Mouse (Mus musculus) mouse trophoblast stem cell (cell line): ENCODE measurements at regions not wholly inside any gene's neighbourhood (a gene's known extent, or its start where the extent isn't known, plus 50 kb on each side); places are given as distances from the start of the nearest gene placed in this dataset.
"Not testable (repeated sequence)": the region's sequence is repeated elsewhere in the genome, so short reads cannot be mapped to it uniquely, and the experiment has no call there.

Experiments used
- in situ Hi-C, 2 experiments: fragments of 300-500 bp; cut with MseI, MboI; formaldehyde crosslinking; loops; 2 replicates in 1 of 2; 3 replicates in 1 of 2; pipeline ENCODE4 v1.15.1; 2025

DNA sequence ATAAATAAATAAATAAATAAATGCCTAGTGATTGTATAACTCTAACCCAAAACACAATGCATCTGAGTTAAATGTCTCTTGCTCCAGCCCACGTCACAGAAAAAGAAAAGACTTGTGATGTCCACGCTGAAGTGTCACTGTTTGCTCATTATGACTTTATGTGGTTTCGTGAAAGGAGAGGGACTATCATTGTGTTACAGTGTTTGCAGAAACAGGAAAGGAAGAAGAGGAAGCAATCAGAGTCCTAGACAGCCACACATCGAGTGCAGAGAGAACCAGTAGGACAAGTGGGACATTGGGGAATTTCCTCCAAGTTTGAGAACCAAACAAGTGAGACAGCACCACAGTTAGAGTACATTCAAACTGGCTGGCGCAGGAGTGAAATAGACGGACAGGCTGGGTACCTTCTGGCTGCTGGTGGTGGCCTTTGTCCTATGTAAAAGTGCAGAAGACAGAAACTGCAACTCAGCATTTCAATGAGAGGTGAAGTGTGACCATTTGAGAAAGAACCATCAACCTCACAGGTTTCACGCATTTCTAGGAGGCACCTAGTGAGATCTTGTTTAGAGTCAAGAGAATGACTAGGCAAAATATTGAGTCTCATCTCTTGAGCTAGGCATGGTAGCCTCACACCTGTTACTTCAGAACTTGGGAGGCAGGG is 59.6 kb downstream of the Fasl start:
- in situ Hi-C loops = no loop called here

DNA sequence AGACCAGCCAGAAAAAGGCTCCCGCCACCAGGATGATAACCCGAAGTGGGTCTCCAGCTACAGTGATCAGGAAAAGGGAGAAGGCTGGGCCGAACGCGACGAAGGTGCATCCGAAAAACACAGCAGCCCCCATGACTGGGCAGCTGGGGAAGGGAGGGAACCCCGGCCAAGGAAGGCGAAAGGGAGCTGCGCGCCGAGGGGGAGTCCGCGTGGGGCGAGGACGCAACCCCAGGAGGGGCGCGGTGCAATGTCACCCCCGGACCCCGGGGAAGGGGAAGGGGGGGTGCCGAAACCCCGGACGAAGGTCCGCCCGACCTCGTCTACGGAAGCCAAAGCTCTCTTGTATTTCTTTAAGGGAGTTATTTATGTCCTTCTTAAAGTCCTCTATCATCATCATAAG is 60.9 kb downstream of the Fasl start:
- in situ Hi-C loops = not testable (repeated sequence)

DNA sequence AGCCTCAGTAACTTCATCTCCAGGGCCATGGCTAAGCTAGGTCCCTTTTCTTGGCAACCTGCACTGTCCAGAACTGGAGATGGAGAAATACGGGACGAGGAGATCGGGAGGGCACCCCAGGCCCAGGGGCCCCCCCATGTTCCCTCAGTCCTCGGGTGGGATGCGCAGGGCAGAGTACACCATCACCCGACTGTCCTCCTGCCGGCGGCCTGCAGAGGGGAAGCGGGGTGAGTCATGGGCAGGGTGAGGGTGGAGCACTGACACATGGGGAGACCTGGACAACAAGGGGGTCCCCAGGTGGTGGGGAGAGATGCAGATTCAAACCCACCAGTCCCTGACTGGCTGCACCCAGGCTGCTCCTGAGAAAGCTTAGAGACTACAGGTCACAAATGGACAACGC is 62.2 kb downstream of the Fasl start:
- in situ Hi-C loops = not testable (repeated sequence)

DNA sequence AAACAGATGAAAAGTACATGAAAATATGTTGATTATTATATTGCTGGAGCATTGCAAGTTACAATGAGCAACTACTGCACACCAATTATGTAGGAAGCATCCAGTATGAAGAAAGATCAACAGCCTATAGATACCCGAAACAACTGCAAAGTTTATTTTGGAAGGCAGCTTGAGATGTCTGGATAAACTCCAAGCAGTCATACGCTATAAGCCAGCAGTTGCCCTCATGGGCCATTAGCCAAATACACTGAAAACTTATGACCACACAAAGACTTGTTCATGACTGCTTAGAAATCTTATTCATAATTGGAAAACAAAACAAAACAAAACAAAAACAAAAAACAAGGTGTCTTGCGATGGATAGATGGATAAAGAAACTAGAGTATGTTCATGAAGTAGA is 68.4 kb downstream of the Fasl start:
- in situ Hi-C loops = no loop called here

DNA sequence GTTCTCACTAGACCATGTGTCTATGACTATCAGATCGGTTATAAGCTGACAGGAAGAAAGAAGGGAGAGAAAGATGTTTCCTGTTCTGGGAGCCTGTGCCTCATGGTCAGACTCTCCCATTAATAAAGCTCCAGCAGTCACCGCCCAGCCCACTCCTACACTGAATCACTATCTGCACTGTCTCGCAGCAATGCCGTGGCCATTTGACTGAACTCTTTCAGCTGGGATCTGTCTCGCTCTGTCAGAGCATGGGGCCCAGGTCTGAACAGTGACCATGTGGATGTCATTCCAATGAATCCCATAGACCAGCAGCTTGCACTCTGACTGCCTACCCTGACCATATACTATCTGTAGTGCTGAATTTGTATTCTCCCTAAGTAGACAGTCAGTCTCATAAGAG is 70.0 kb downstream of the Fasl start:
- in situ Hi-C loops = no loop called here

DNA sequence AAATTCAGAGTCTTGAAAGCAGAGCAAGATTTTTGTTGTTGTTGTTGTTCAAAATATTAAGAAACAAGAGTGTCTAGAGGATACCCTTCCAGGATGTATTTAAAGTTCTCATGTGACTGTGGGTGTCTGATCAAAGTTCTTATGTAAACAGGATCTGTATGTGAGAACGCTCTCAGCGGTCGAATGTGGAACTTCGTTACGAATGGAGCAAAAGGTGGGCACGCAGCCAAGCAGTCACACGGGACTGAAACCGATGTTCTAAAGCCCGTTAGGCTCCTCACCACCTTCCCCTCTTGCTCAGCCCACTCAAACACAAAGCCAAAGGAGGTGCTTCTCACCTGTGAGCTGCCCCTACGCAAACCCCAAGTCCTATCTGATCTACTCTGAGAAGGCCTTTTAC is 75.4 kb downstream of the Fasl start:
- in situ Hi-C loops = no loop called here

DNA sequence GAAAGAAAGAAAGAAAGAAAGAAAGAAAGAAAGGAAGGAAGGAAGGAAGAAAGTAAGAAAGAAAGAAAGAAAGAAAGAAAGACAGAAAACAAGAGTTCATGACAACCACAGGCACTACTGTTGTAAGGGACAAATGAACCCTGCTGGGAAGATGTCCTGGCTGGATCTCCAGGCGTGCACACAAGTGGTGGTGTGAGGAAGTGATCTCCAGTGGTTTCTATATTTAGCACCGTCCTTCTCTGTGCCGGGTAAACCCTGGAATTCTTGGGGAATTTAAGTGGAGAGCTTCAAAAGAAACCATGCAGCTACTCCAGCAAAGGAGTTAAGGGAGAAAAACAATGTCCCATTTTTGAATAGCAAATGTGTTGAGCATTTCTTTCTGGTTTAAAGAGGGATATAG is 76.0 kb downstream of the Fasl start:
- in situ Hi-C loops = no loop called here

DNA sequence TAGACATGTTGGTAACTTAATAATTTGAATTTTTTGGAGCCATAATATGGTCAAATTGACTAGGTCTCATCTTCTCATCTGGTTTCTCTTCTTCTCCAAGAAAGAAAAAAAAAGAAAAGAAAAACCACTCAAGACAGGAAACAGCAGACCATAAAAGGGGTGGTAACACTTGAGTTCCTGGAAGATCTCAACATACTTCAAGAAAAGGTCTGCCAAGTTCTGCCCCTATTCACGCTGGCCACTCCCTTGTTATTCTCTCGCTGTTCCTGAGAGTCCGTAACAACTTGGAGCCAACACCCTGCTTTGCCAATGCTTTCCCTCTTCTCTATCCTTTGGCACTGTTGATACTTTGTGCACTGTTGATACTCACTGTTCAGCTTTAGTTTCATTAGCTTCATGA is 81.2 kb downstream of the Fasl start:
- in situ Hi-C loops = no loop called here

DNA sequence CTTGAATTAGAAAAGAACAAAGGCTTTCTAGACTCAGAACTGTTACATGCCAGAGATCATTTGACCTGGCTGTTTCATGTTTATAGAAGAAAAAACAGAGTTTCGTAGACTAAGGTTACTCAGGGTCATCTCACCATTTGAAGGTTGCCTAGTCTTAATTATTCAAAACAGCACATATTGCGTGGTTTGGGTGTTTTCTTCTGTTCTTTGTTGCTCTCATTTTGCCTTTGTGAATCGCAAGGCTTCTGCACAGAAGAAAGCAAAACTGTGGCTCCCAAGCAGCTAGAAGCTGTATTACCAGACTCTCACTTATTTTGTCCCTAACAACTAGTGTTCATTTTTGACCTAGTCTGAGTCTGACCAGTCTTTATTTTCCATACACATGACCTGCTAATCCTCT is 83.3 kb downstream of the Fasl start:
- in situ Hi-C loops = no loop called here

DNA sequence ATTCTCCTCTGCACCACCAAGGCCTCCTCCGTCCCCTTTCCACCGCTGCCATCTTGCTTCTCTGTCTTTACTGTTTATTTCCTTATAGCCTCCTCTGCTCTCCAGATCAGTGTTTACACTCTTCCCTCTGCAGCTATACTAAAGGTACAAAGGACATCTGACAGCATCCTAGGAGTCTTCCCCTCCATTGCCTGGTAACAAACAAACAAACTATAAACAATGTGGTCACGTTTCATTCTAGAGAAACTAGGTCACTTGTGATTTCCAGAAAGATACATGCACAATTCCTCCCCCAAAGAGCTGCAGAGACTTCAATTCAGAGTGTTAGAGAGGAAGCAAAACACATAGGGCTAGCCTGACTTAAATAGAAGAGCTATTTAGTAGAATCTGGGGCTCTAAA is 83.8 kb downstream of the Fasl start:
- in situ Hi-C loops = no loop called here

DNA sequence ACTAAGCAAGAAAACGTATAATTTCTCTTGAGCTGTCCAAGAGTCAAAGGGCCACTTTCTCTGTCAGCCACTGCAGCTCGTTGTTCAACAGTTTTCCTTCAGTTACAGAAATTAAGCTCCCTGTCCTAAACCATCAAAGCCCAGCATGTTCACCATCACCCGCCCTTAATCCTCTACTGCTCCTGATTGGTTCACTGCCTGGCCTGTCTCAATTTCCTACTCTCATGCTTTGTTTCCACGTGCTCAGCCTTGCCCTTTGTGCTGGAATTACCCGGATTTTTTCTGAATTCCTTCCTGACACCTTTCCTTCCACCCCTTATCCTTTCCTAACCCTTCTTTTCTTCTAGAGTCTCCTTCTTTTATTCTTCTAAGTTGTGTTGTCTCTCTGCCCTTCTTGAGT is 92.4 kb downstream of the Fasl start:
- in situ Hi-C loops = no loop called here

DNA sequence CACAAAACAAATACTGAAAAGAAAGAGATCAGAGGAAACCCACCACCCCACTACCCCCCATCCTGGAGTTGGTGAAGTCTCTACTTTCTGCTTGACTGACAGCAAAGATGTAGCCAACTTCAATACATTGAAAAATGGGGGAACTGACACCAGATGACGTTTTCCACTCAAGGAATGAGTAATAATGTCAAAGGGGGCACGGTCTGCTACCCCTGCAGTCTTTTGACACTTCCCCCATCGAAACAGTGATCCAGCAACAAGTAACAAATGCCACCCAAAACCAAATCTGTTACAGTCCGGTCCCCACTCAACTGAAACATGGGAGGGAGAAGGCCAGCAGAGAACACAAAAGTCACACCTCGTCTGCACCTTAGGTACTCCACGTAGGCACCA is 94.5 kb downstream of the Fasl start:
- in situ Hi-C loops = no loop called here

DNA sequence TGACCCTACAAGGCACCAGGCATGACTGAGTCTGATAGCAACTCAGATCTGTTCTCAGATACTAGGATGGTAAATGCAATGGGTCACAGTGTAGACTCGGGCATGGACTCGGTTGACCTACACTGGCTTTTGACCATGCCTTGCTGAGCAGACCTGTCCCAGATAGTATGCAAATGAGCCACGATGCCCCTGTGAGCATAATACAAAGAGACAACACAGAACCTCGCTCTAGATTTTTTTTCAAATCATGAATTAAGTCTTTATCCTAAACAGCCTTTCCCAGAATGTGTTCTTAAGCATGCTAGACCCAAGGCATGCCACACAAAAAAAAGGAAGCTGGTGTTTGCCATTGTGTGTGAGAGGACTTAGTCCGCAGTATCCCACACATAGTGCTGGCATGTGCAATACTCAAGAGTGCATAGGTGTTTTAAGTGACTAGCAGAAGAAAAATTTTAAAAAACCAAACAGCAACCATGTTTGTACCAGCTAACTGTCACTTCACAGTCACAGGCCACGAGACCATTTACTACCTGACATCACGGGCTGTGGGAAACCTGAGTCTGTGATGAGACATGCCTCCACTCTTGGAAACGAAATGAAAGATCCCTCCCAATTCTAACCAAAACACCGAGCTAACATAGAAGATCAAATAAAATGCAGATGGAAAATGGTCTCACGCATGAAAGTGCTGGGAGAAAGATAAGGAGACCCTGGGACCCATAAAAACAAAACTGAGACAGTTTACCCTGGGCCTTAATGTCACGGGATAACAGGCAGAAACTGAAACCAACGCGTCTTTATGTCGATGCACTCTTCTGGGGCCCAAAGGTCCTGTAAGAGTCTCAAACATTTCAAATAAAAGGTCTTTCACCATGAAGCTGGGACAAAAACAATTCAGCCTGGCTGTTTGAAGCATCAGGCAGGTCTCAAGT is 95.2 kb downstream of the Fasl start:
- in situ Hi-C loops = no loop called here

DNA sequence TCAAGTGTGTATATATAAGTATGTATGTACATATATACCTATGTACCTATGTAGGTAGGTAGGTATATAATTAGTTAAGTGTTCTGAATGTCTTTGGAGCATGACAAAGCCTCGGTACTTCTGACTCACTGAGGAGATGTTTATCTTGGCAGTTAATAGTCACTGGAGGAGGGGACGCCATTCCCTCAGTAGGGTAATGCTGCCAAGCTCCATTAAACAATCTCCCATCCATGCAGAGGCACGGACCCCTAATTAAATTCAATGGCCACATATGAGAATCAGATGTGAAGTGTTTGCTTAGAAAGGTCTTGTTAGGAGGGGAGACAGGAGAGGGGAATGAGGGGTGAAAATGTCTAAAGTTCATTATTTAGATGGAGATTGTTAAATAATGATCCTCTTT is 99.3 kb downstream of the Fasl start:
- in situ Hi-C loops = loop anchor here (5.0 to 10.0 kb wide), 2 partner anchors 287 to 294 kb away; partner anchors contain the start of gene Tnfsf4 (in 1 of the 2)

DNA sequence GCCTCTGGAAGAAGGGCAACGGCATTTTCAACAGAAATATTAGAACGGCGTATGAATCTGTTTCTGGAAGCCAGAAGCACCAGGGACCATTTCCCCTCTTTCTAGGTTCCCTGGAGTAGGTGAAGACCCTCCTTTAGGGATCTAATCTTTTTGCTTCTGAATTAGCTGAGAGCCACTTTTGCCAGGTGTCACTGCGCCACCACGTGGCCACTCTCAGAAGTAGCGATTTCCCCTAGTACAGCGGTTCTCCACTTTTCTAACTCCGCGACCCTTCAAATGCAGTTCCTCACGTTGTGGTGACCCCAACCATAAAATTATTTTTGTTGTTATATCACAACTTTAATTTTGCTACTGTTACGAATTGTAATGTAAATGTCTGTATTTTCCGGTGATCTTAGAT is 100.7 kb downstream of the Fasl start:
- in situ Hi-C loops = loop anchor here (5.0 to 10.0 kb wide), 2 partner anchors 285 to 293 kb away; partner anchors contain the start of gene Tnfsf4 (in 1 of the 2)

DNA sequence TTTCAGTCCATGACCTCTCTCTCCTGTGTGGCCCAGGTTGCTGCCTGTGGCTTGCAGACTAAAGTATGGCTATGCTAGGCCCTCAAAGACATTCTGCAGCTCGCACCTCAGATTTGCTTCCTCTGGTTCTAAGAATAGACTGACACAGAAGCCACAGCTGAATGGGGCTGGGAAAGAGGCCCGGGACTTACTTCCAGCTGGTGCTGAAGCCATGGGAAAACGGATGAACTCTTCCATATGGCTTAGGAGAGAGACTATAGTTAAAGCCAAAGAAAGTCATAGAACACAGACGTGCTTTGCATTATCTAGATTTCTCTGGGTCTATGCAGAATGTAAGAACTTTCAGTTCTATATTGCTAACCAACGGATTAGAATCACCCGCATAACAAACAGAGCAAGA is 107.7 kb downstream of the Fasl start:
- in situ Hi-C loops = loop anchor here in 1 of 2 experiments (10.0 kb wide), 1 partner anchor 286 kb away; the partner anchor contains the start of gene Tnfsf4

DNA sequence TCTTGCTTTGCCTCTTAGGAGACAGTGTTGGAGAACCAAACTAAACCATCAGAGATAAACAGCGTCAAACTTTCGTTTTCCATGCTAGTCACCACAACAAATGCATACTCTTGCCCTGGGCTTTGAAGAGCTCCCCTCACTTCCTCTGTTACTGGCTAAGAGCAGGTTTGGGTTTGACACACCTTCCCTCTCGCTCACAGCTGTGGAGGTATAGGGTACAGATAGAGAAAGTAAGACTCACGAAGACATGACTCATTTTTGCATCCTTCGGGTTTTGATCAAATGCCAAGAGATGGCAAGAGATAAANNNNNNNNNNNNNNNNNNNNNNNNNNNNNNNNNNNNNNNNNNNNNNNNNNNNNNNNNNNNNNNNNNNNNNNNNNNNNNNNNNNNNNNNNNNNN is 117.4 kb downstream of the Fasl start:
- in situ Hi-C loops = no loop called here

DNA sequence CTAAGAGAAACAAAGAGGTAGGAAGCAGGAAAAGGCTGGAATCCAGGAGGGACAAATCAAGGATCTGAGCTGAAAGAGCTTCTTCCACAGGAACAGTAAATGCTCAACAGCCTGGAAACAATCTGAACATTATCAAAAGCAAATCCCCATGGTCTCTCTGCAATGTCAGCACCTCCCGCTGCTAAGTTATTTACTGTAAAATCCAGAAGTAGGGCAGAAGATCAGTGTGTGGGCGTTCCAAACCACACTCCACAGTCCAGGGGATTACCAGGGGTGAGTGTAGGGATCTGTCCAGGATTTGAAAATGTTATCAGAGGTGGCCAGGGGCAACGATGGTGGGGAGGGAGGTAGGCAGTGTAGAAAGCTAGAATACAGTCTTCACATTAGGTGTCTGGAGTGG is 124.0 kb downstream of the Fasl start:
- in situ Hi-C loops = no loop called here

DNA sequence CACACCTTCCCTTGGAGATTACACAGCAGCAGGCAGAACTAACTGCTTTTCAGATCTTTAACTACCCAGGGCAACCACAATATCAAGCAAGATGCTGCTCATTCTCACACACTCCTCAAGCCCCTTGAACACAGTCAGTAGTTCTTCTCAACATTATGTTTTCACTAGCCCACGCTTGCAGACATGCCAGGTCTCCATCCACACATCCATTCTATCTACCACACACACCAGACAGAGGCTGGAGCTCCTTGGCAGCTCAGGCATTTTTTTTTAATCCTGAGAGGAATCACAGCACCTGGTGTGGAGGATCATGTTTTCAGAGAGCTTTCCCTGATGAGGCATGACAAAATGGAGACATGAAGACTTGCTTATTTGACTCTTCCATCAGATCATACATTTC is 124.9 kb downstream of the Fasl start:
- in situ Hi-C loops = no loop called here

DNA sequence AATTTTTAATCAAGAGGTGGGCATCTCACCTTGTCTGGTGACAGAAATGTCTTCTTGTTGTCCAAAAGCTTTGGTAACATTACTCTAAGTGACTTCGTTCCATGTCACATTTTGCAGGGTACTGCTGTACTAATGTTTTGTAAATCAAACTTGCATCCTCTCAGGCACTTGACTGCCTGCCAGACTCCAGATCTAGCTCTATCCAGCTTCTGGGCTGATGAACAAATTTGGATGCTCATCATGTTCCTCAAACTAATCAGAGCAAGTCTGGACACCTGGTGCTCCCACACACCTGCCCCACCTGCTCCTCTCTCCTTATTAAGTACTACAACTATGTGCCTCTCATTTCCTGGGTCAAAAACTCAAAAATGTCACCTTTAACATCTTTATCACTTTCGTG is 126.1 kb downstream of the Fasl start:
- in situ Hi-C loops = no loop called here

DNA sequence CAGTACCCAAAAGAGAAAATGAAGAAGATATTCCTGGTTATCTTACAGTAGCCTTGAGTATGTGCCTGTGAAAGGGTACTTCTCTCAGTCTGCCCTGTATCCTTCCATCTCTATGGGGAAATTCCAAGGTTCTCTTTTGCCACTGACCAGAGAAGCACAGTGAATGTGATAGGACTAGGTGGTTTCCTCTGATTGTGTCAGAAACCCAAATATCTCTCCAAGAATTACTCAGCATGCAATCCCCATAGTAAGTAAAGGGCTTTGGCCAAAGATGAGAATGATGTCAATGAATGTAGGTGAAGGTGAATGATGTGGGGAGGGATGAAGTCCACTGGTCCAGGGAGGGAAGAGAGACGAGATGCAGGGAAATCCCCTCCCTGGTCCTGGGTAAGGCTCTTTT is 130.8 kb downstream of the Fasl start:
- in situ Hi-C loops = no loop called here

DNA sequence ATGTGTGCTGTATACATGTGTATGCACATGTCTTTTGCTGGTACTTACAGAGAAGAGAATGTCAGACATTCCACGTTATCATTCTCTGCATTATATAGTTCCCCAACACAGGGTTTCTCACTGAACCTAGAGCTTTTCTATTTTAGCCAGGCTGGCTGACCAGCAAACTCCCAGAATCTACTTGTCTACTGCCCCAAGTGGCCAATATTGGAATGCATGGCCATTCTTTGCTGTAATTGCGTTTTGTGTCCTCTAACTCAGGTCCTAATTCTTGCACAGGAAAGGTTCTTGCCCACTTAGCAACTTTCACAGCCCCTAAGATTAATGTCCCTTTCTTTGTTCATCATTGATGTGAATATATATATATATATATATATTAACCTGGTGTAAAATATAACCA is 138.9 kb downstream of the Fasl start:
- in situ Hi-C loops = no loop called here

DNA sequence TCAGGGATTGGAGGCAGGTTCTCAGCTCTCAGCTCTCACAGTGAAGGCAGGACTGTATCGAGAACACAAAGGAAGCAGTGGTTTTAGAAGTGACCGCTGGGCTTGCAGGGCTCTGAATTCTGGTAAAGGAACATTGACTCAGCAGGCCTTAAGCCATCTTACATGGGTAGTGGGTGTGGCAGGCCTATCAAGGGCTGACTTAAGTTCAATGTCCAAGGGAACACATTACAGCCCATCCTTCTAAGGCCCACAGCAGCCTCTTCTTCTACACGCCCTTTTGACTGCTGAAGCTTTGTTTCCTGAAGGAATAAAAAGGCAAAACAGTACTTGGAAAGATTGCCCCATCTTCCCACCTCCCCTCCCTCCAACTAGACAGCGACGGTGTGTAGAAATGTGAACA is 137.6 kb downstream of the Tnfsf18 start:
- in situ Hi-C loops = no loop called here
